Mouse (Mus musculus): ENCODE results near the gene Rundc1. TPM values are rescaled to one million over a fixed set of nuclear protein-coding genes. Genes with fewer than 3 reads are reported as not detected.

Rundc1 gene
- 10 to 100 TPM; 28.1 to 38.0 TPM for polyA plus RNA-seq (2017; shearing (Covaris generic))

DNA sequence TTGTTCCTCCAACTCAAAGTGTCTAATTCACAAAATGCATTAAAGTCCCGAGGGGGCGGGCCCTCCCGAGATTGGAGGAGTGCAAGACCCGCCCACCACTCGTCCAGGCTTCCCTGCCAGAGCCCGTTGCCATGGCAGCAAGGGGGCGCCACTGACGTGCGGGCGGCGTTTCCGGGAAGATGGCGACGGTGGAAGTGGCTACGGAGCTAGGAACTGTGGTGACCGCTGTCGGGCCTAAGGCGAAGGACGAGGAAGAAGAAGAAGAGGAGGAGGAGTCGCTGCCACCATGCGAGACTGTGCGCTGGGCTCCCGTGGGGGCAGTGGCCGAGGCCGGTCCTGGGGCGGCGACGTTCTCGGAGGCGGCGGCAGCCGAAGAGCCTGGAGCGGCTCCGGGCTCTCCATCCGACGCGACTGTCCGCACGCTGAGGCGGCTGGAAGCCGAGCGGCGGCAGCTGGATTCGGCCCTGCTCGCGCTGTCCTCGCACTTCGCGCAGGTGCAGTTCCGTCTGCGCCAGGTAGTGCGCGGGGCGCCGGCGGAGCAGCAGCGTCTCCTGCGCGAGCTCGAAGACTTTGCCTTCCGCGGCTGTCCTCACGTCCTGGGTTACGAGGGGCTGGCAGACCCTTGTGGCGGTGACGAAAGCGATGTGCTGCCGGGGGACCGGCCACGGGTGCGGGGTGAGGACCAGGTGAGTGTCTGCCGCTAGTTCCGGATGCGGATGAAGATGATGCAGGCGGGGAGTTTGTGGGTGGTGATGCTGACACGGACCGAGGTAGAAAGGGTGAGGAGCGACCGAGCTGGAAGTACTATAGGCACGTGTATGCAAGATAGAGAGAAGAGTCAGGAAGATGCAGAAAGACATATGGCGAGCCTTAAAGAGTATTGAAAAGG is at the start of gene Rundc1, which contains the start of gene Ptges3l:
Gene Rundc1, plus strand, starts transcription at position 161 of the 889 bp plus-strand sequence.
Gene Ptges3l, minus strand, starts transcription at position 409 of the 889 bp plus-strand sequence.

GRCm38 (mm10) chr11:101417101-101417855 is 7.6 kb upstream of the Rundc1 start, which contains the start of gene Aarsd1:
Gene Aarsd1 (minus strand): TSS chr11:101417615.

DNA sequence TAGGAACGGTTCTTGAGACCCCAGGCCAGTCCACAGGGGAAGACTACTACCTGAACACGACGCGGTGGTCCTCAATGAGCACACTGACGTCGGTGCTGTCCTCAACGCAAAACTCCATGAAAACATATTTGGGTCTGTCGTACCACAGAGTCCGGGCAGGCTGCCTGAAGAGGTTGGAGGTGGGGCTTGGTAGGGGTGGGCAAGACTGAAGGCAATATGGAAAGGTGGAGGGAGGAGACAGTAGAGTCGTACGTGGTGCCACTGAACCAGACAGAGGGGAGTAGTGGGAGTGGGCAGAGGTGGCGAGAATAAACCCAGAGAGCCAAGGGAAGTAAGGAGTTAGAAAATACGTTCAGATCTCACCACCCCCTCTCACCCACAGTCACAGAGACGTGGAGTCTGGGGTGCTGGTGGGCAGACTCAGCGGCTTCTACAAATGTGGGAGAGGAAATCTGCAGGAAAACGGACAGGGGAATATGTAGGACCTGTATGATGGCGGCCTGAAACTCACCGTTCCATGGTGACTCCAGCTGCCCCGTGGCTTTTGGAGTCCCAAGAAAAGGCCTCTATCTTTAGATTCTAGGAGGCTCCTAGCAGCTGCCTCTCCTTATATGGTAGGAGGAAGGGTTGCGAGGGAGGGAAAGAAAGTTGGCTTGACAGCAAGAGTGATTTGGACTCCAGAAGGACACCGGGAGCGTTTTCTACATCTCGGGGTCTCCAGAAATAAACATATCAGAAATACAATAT is 607 bp upstream of the Rundc1 start, which contains the start of gene Gm27029:
Gene Gm27029, minus strand, starts transcription at position 692 of the 747 bp plus-strand sequence.

GRCm38 (mm10) chr11:101442127-101442693 is 17.3 kb downstream of the Rundc1 start, which contains the start of gene Rpl27:
Gene Rpl27 (plus strand): TSS chr11:101442298.

DNA sequence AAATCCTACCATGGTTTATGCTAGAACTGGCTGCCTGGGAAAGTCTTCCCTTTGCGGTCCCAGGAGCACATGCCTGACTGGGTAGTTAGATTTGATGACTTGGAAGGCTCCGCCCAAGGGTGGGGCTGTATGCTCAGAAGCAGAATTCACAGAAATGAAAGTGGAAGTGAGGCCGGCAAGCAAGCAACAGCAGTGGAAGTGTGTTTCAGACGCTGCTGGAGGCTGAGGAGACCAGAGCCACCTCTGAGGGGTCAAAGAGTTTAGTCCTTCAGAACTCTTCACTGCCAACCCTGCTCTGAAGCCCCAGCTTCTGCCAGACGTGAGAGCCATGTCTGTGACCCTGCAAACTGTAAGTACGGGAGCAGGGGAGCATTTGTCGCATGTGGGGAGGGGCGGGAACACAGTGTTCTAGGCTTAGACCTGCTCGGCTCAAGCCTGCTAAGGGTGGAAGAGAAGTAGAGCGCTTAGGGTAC is 23.4 kb downstream of the Rundc1 start, which contains the start of gene Ifi35:
Gene Ifi35, plus strand, starts transcription at position 134 of the 473 bp plus-strand sequence.

GRCm38 (mm10) chr11:101464211-101465100 is 39.6 kb downstream of the Rundc1 start, which contains the start of gene Rnd2:
Gene Rnd2 (plus strand): TSS chr11:101464999.

GRCm38 (mm10) chr11:101465869-101466551 is 41.1 kb downstream of the Rundc1 start, which contains the start of gene Vat1:
Gene Vat1 (minus strand): TSS chr11:101466230.

Other genes with a start within 250 kb of the Rundc1 start
- gene Ccr10, start 249.6 kb upstream of the Rundc1 start, polyA plus RNA-seq (2017; shearing (Covaris generic)), result 1 to 10 TPM in 1 of 2 experiments, under 1 TPM in 1; 0.70 to 5.0 TPM
- gene Ezh1, start 198.6 kb upstream of the Rundc1 start, polyA plus RNA-seq (2017; shearing (Covaris generic)), result 10 to 100 TPM; 66.9 to 83.4 TPM
- gene Ramp2, start 179.1 kb upstream of the Rundc1 start, polyA plus RNA-seq (2017; shearing (Covaris generic)), result 1 to 10 TPM in 1 of 2 experiments, not detected in 1; 1.3 TPM
- 100 to 1,000 TPM; 145 to 147 TPM for gene Vps25, start 171.4 kb upstream of the Rundc1 start, polyA plus RNA-seq (2017; shearing (Covaris generic))
- gene Wnk4, start 164.5 kb upstream of the Rundc1 start, polyA plus RNA-seq (2017; shearing (Covaris generic)), result 1 to 10 TPM; 2.7 to 2.9 TPM
- gene Cntd1, start 146.1 kb upstream of the Rundc1 start, polyA plus RNA-seq (2017; shearing (Covaris generic)), result 1 to 10 TPM in 1 of 2 experiments, under 1 TPM in 1; 0.90 to 1.2 TPM
- gene Coa3, start 146.0 kb upstream of the Rundc1 start, polyA plus RNA-seq (2017; shearing (Covaris generic)), result 100 to 1,000 TPM; 101 to 110 TPM
- gene Becn1, start 122.8 kb upstream of the Rundc1 start, polyA plus RNA-seq (2017; shearing (Covaris generic)), result 100 to 1,000 TPM; 184 to 206 TPM
- gene Psme3, start 108.9 kb upstream of the Rundc1 start, polyA plus RNA-seq (2017; shearing (Covaris generic)), result 100 to 1,000 TPM; 161 to 164 TPM
- gene Aoc2, start 100.0 kb upstream of the Rundc1 start, polyA plus RNA-seq (2017; shearing (Covaris generic)), result 1 to 10 TPM; 3.5 to 4.0 TPM
- under 1 TPM; 0.09 to 0.12 TPM for gene Aoc3, start 94.5 kb upstream of the Rundc1 start, polyA plus RNA-seq (2017; shearing (Covaris generic))
- not detected for gene G6pc, start 57.5 kb upstream of the Rundc1 start, polyA plus RNA-seq (2017; shearing (Covaris generic))
- 10 to 100 TPM; 30.6 to 35.3 TPM for gene Aarsd1, start 7.5 kb upstream of the Rundc1 start, polyA plus RNA-seq (2017; shearing (Covaris generic))
- 1 to 10 TPM; 1.5 to 3.9 TPM for gene Gm27029, start 289 bp upstream of the Rundc1 start, polyA plus RNA-seq (2017; shearing (Covaris generic))
- gene Ptges3l, start 248 bp downstream of the Rundc1 start, polyA plus RNA-seq (2017; shearing (Covaris generic)), result 1 to 10 TPM; 4.3 to 5.1 TPM
- 100 to 1,000 TPM; 267 to 297 TPM for gene Rpl27, start 17.2 kb downstream of the Rundc1 start, polyA plus RNA-seq (2017; shearing (Covaris generic))
- 100 to 1,000 TPM; 165 to 180 TPM for gene Ifi35, start 23.3 kb downstream of the Rundc1 start, polyA plus RNA-seq (2017; shearing (Covaris generic))
- gene Rnd2, start 39.9 kb downstream of the Rundc1 start, polyA plus RNA-seq (2017; shearing (Covaris generic)), result 1 to 10 TPM in 1 of 2 experiments, under 1 TPM in 1; 0.30 to 3.6 TPM
- under 1 TPM; 0.70 to 0.72 TPM for gene Vat1, start 41.1 kb downstream of the Rundc1 start, polyA plus RNA-seq (2017; shearing (Covaris generic))
- 1 to 10 TPM; 1.5 to 3.2 TPM for gene Brca1, start 126.9 kb downstream of the Rundc1 start, polyA plus RNA-seq (2017; shearing (Covaris generic))
- 100 to 1,000 TPM in 1 of 2 experiments, 10 to 100 TPM in 1; 96.3 to 115 TPM for gene Nbr1, start 127.1 kb downstream of the Rundc1 start, polyA plus RNA-seq (2017; shearing (Covaris generic))
- 10 to 100 TPM; 12.2 to 12.5 TPM for gene Tmem106a, start 157.2 kb downstream of the Rundc1 start, polyA plus RNA-seq (2017; shearing (Covaris generic))
- 1 to 10 TPM in 1 of 2 experiments, under 1 TPM in 1; 0.29 to 1.6 TPM for gene Gm11634, start 174.2 kb downstream of the Rundc1 start, polyA plus RNA-seq (2017; shearing (Covaris generic))
- gene Rdm1, start 202.1 kb downstream of the Rundc1 start, polyA plus RNA-seq (2017; shearing (Covaris generic)), result 10 to 100 TPM; 54.0 to 80.1 TPM
- 1 to 10 TPM; 2.0 to 8.3 TPM for gene Arl4d, start 240.5 kb downstream of the Rundc1 start, polyA plus RNA-seq (2017; shearing (Covaris generic))